25 mouse cellular contexts compared by ENCODE assay signal in genomic region chr5:35765909-35766308, GRCm38 (mm10). TPM values are rescaled to one million over a fixed set of nuclear protein-coding genes. Genes with fewer than 3 reads are reported as not detected.
DNase-seq lines count a peak whose midpoint lies in the region; ATAC-seq and TF ChIP-seq lines count a peak whose summit lies in the region.
"Had no signal": no experiment of that assay in that cellular context is flagged by ENCODE, and none has a peak within 500 bp of the region (broad histone marks: within the 10 kb centered on the region; RNA-seq: fewer than 3 reads in every experiment).

No protein-coding gene starts in this region.

- H3K4me1 ChIP-seq in kidney, embryonic 16.5 days (ENCODE audit: insufficient read depth, low read length): peaks cover 2% of the 10 kb centered on the region; the same call in 1 of the 2 replicates
- no peaks in the 10 kb centered on the region for H3K4me1 ChIP-seq in liver, adult 2 months (ENCODE audit: control insufficient read depth, insufficient read depth, low read length)
- H3K4me1 ChIP-seq in midbrain, postnatal 0 days (ENCODE audit: insufficient read depth, low read length): no peaks in the 10 kb centered on the region
- H3K4me1 ChIP-seq: neural tube, embryonic 12.5 days had no signal

- TF ChIP-seq CTCF in liver, adult 2 months (IDR thresholded peaks at IDR 0.05; ENCODE audit: low read depth, low read length): no peak
- TF ChIP-seq CTCF in midbrain, postnatal 0 days (IDR thresholded peaks at IDR 0.05): no peak

- 87% methylated on average over 6 of the region's 6 CpGs for WGBS in kidney, embryonic 16.5 days
- 75% methylated on average over 6 of the region's 6 CpGs for WGBS in liver, adult 2 months
- WGBS in midbrain, postnatal 0 days: 87% methylated on average over 6 of the region's 6 CpGs

- no peaks in the 10 kb centered on the region for H3K9me3 ChIP-seq in kidney, embryonic 16.5 days (ENCODE audit: low read length)
- H3K9me3 ChIP-seq in midbrain, postnatal 0 days (ENCODE audit: low read length): no peaks in the 10 kb centered on the region
- H3K9me3 ChIP-seq: forebrain, embryonic 13.5 days; G1E; neural tube, embryonic 12.5 days had no signal

- 0 out of 2 replicates have a peak, but pooled peaks cover 3% of the 10 kb centered on the region for H3K27me3 ChIP-seq in kidney, embryonic 16.5 days (ENCODE audit: insufficient read depth, low read length)
- no peaks in the 10 kb centered on the region for H3K27me3 ChIP-seq in liver, adult 2 months (ENCODE audit: control insufficient read depth, insufficient read depth, low read length)
- no peaks in the 10 kb centered on the region for H3K27me3 ChIP-seq in midbrain, postnatal 0 days (ENCODE audit: insufficient read depth, low read length)

- H3K9ac ChIP-seq in kidney, embryonic 16.5 days (replicated peaks; ENCODE audit: low read length): no peak overlapping the region
- no peak overlapping the region for H3K9ac ChIP-seq in liver, adult 2 months (ENCODE audit: low read depth, low read length)
- no peak overlapping the region for H3K9ac ChIP-seq in midbrain, postnatal 0 days (replicated peaks; ENCODE audit: low read length, poor library complexity, severe bottlenecking)
- H3K9ac ChIP-seq: forebrain, embryonic 13.5 days; hindbrain, embryonic 14.5 days; neural tube, embryonic 12.5 days had no signal

- H3K36me3 ChIP-seq in kidney, embryonic 16.5 days (ENCODE audit: insufficient read depth, low read length): no peaks in the 10 kb centered on the region
- H3K36me3 ChIP-seq in liver, adult 2 months (ENCODE audit: control insufficient read depth, insufficient read depth, low read length): no peaks in the 10 kb centered on the region
- no peaks in the 10 kb centered on the region; the same call in 1 of the 2 replicates for H3K36me3 ChIP-seq in midbrain, postnatal 0 days (ENCODE audit: insufficient read depth, low read length)
- H3K36me3 ChIP-seq: G1E; neural tube, embryonic 12.5 days had no signal

- peak; percentile 93 for DNase-seq in heart, adult 11 months
- no peak for DNase-seq in heart, adult 8-10 months (ENCODE audit: low spot score)
- DNase-seq in kidney, adult 9 months: peak; percentile 32
- DNase-seq in liver, adult 2 months (ENCODE audit: extremely low read depth, low read depth, low spot score): peak; percentile 31
- no peak for DNase-seq in liver
- DNase-seq in midbrain, postnatal 0 days (ENCODE audit: low spot score): no peak
- DNase-seq: adrenal gland, postnatal 14 days; cerebellum, adult 11 months; cerebellum, adult 9-10 months; cerebellum, postnatal 36 days; gastrocnemius, postnatal 14 days; heart, adult 18-20 months; right cerebral cortex, adult 18-20 months; spleen, adult 18-20 months; thymus, postnatal 25 days had no signal

- no peak for TF ChIP-seq POLR2A in liver, adult 2 months (IDR thresholded peaks at IDR 0.05; ENCODE audit: extremely low read depth, insufficient read depth, low read length)

- H3K79me2 ChIP-seq in liver, adult 2 months (ENCODE audit: control insufficient read depth, insufficient read depth, low read length): no peaks in the 10 kb centered on the region

- ATAC-seq in kidney, embryonic 16.5 days (ENCODE audit: low FRiP score, low TSS enrichment): no peak
- no peak for ATAC-seq in midbrain, postnatal 0 days (ENCODE audit: low FRiP score)
- ATAC-seq: forebrain, embryonic 13.5 days; intestine, postnatal 0 days; midbrain, embryonic 16.5 days had no signal

- H3K27ac ChIP-seq in kidney, embryonic 16.5 days (ENCODE audit: low read length): no peak overlapping the region
- H3K27ac ChIP-seq in liver, adult 2 months (replicated peaks; ENCODE audit: insufficient read depth, low read depth, low read length): peak overlapping the region; percentile 27; the same call in 1 of the 2 replicates
- no peak overlapping the region for H3K27ac ChIP-seq in midbrain, postnatal 0 days (ENCODE audit: low read depth, low read length)
- H3K27ac ChIP-seq: forebrain, embryonic 13.5 days; hindbrain, embryonic 14.5 days; neural tube, embryonic 12.5 days had no signal

- H3K4me2 ChIP-seq in kidney, embryonic 16.5 days (replicated peaks; ENCODE audit: low read depth, low read length): no peak overlapping the region
- no peak overlapping the region for H3K4me2 ChIP-seq in midbrain, postnatal 0 days (ENCODE audit: low read depth, low read length, poor library complexity, severe bottlenecking)
- H3K4me2 ChIP-seq: forebrain, embryonic 13.5 days; hindbrain, embryonic 14.5 days; liver, embryonic 11.5 days; midbrain, embryonic 11.5 days; neural tube, embryonic 12.5 days had no signal

- H3K4me3 ChIP-seq in kidney, embryonic 16.5 days (ENCODE audit: low read length): no peak overlapping the region
- no peak overlapping the region for H3K4me3 ChIP-seq in liver, adult 2 months (ENCODE audit: insufficient read depth, low read depth, low read length)
- no peak overlapping the region for H3K4me3 ChIP-seq in midbrain, postnatal 0 days (ENCODE audit: low read depth, low read length)
- H3K4me3 ChIP-seq: forebrain, embryonic 13.5 days; myocyte; neural tube, embryonic 12.5 days had no signal

RNA-seq across cellular contexts. Expression of gene Ablim2, which starts 8.2 kb away (rescaled TPM):
- total RNA-seq in heart, adult 8-10 months (2022): 10 to 100 TPM; 18.5 to 28.5 (median 20.9) TPM
- polyA plus RNA-seq in kidney, embryonic 16.5 days (2015; fragmentation: Nextera tagmentation; extraction: Ambion mirVana): 2.8 and 3.0 TPM in 2 replicates
- 1.9 and 2.3 TPM in 2 replicates for total RNA-seq in liver, adult 2 months (2014; rRNA removed)
- polyA plus RNA-seq in liver, adult 2 months (2012; rRNA removed): 3.5 and 5.9 TPM in 2 replicates
- total RNA-seq in midbrain, postnatal 0 days (2014; rRNA removed): 44.9 and 51.4 TPM in 2 replicates
- polyA plus RNA-seq in midbrain, postnatal 0 days (2015; fragmentation: Nextera tagmentation; extraction: Ambion mirVana): 31.7 and 32.2 TPM in 2 replicates
- polyA plus RNA-seq: G1E had no signal

RNA-seq across cellular contexts. Expression of gene Sh3tc1, which starts 26.1 kb away (rescaled TPM):
- 1 to 10 TPM; 6.5 to 9.1 (median 7.9) TPM for total RNA-seq in heart, adult 8-10 months (2022)
- polyA plus RNA-seq in kidney, embryonic 16.5 days (2015; fragmentation: Nextera tagmentation; extraction: Ambion mirVana): 25.2 and 27.6 TPM in 2 replicates
- total RNA-seq in liver, adult 2 months (2014; rRNA removed): 4.8 and 5.2 TPM in 2 replicates
- 2.1 and 3.0 TPM in 2 replicates for polyA plus RNA-seq in liver, adult 2 months (2012; rRNA removed)
- total RNA-seq in midbrain, postnatal 0 days (2014; rRNA removed): 1.9 and 3.6 TPM in 2 replicates
- polyA plus RNA-seq in midbrain, postnatal 0 days (2015; fragmentation: Nextera tagmentation; extraction: Ambion mirVana): 1.8 TPM in 2 replicates

Comparison
In these comparisons a context has a peak if more than half of its experiments do, and no peak if none do; other contexts are left out.
1. DNase-seq: peak in heart, adult 11 months (single experiment), kidney, adult 9 months (single experiment) and liver, adult 2 months (single experiment); none in heart, adult 8-10 months (single experiment), liver (single experiment) and midbrain, postnatal 0 days (single experiment).